8 mouse cellular contexts compared by ENCODE assay signal in genomic region chr11:68953903-68954302, GRCm38 (mm10). TPM values are rescaled to one million over a fixed set of nuclear protein-coding genes. Genes with fewer than 3 reads are reported as not detected.
DNase-seq lines count a peak whose midpoint lies in the region; ATAC-seq and TF ChIP-seq lines count a peak whose summit lies in the region.
"Had no signal": no experiment of that assay in that cellular context is flagged by ENCODE, and none has a peak within 500 bp of the region (broad histone marks: within the 10 kb centered on the region; RNA-seq: fewer than 3 reads in every experiment).

No protein-coding gene starts in this region.

- H3K27ac ChIP-seq in forebrain, embryonic 15.5 days (replicated peaks), result no peak overlapping the region
- no peak overlapping the region for H3K27ac ChIP-seq in limb, embryonic 15.5 days
- no peak overlapping the region for H3K27ac ChIP-seq in stomach, embryonic 15.5 days

- ATAC-seq in forebrain, embryonic 15.5 days (replicated peaks), result no peak
- ATAC-seq in limb, embryonic 15.5 days (ENCODE audit: insufficient number of reproducible peaks, low FRiP score, low TSS enrichment, low read depth), result no peak
- ATAC-seq in stomach, embryonic 15.5 days (ENCODE audit: insufficient read depth, low FRiP score, low read depth), result no peak

- no peak for DNase-seq in lung, adult 2 months
- DNase-seq in lung, postnatal 25 days (ENCODE audit: low spot score), result no peak
- no peak for DNase-seq in thymus, postnatal 14 days
- DNase-seq in gastrocnemius, postnatal 25 days, result no peak
- DNase-seq: right cerebral cortex, postnatal 14 days had no signal

- H3K9me3 ChIP-seq in forebrain, embryonic 15.5 days, result no peaks in the 10 kb centered on the region
- no peaks in the 10 kb centered on the region for H3K9me3 ChIP-seq in limb, embryonic 15.5 days
- H3K9me3 ChIP-seq in stomach, embryonic 15.5 days, result no peaks in the 10 kb centered on the region

- H3K27me3 ChIP-seq in forebrain, embryonic 15.5 days, result peaks cover 8% of the 10 kb centered on the region; the same call in 1 of the 2 replicates
- H3K27me3 ChIP-seq in limb, embryonic 15.5 days, result peaks cover 39% of the 10 kb centered on the region
- peaks cover 23% of the 10 kb centered on the region; the same call in 1 of the 2 replicates for H3K27me3 ChIP-seq in stomach, embryonic 15.5 days (replicated peaks)

- H3K4me1 ChIP-seq in lung, adult 2 months (ENCODE audit: control insufficient read depth, insufficient read depth, low read length), result no peaks in the 10 kb centered on the region; the same call in 1 of the 2 replicates
- H3K4me1 ChIP-seq in forebrain, embryonic 15.5 days, result peaks cover 17% of the 10 kb centered on the region
- H3K4me1 ChIP-seq in limb, embryonic 15.5 days, result peaks cover 9% of the 10 kb centered on the region
- peaks cover 10% of the 10 kb centered on the region for H3K4me1 ChIP-seq in stomach, embryonic 15.5 days

- peak overlapping the region; percentile 61 for H3K4me2 ChIP-seq in forebrain, embryonic 15.5 days (replicated peaks)
- peak overlapping the region; percentile 53 for H3K4me2 ChIP-seq in limb, embryonic 15.5 days
- peak overlapping the region; percentile 62 for H3K4me2 ChIP-seq in stomach, embryonic 15.5 days

- H3K9ac ChIP-seq in forebrain, embryonic 15.5 days (replicated peaks), result peak overlapping the region; percentile 51
- no peak overlapping the region for H3K9ac ChIP-seq in limb, embryonic 15.5 days
- H3K9ac ChIP-seq in stomach, embryonic 15.5 days, result no peak overlapping the region

- H3K36me3 ChIP-seq in forebrain, embryonic 15.5 days, result no peaks in the 10 kb centered on the region
- H3K36me3 ChIP-seq in limb, embryonic 15.5 days, result no peaks in the 10 kb centered on the region
- H3K36me3 ChIP-seq in stomach, embryonic 15.5 days, result no peaks in the 10 kb centered on the region

- no peak for TF ChIP-seq CTCF in lung, adult 2 months (IDR thresholded peaks at IDR 0.05; ENCODE audit: insufficient read depth, low read length)

- WGBS in lung, adult 2 months, result 19% methylated on average over 13 of the region's 13 CpGs
- 20% methylated on average over 13 of the region's 13 CpGs for WGBS in forebrain, embryonic 15.5 days
- WGBS in limb, embryonic 15.5 days, result 20% methylated on average over 13 of the region's 13 CpGs
- WGBS in stomach, embryonic 15.5 days, result 14% methylated on average over 13 of the region's 13 CpGs

- peak overlapping the region; percentile 29 for H3K4me3 ChIP-seq in lung, adult 2 months (replicated peaks; ENCODE audit: extremely low read depth, low read depth, low read length)
- peak overlapping the region; percentile 41 for H3K4me3 ChIP-seq in forebrain, embryonic 15.5 days
- H3K4me3 ChIP-seq in limb, embryonic 15.5 days, result peak overlapping the region; percentile 33
- H3K4me3 ChIP-seq in stomach, embryonic 15.5 days (replicated peaks), result peak overlapping the region; percentile 35

- no peak for TF ChIP-seq POLR2A in lung, adult 2 months (IDR thresholded peaks at IDR 0.05; ENCODE audit: borderline replicate concordance, extremely low read depth, low read depth, low read length)

RNA-seq across cellular contexts. Expression of gene Arhgef15, which starts 3.4 kb away (rescaled TPM):
- 359 and 419 TPM in 2 replicates for polyA plus RNA-seq in lung, adult 2 months (2012; rRNA removed)
- 7.0 and 8.2 TPM in 2 replicates for polyA plus RNA-seq in forebrain, embryonic 15.5 days (2015; fragmentation: Nextera tagmentation; extraction: Ambion mirVana)
- polyA plus RNA-seq in limb, embryonic 15.5 days (2015; fragmentation: Nextera tagmentation; extraction: Ambion mirVana), result 7.8 and 8.8 TPM in 2 replicates
- polyA plus RNA-seq in stomach, embryonic 15.5 days (2015; fragmentation: Nextera tagmentation; extraction: Ambion mirVana), result 8.5 and 8.8 TPM in 2 replicates
- 1 to 10 TPM; 8.4 to 9.6 TPM for total RNA-seq in gastrocnemius, postnatal 25 days (2021)

RNA-seq across cellular contexts. Expression of gene Slc25a35, which starts 14.0 kb away (rescaled TPM):
- 34.0 and 40.4 TPM in 2 replicates for polyA plus RNA-seq in lung, adult 2 months (2012; rRNA removed)
- polyA plus RNA-seq in forebrain, embryonic 15.5 days (2015; fragmentation: Nextera tagmentation; extraction: Ambion mirVana), result 1.5 and 1.7 TPM in 2 replicates
- 2.1 and 2.3 TPM in 2 replicates for polyA plus RNA-seq in limb, embryonic 15.5 days (2015; fragmentation: Nextera tagmentation; extraction: Ambion mirVana)
- polyA plus RNA-seq in stomach, embryonic 15.5 days (2015; fragmentation: Nextera tagmentation; extraction: Ambion mirVana), result 5.1 and 5.3 TPM in 2 replicates
- total RNA-seq in gastrocnemius, postnatal 25 days (2021), result 1 to 10 TPM; 3.8 to 4.6 TPM

RNA-seq across cellular contexts. Expression of gene Rangrf, which starts 21.1 kb away (rescaled TPM):
- polyA plus RNA-seq in lung, adult 2 months (2012; rRNA removed), result 11.6 and 15.4 TPM in 2 replicates
- polyA plus RNA-seq in forebrain, embryonic 15.5 days (2015; fragmentation: Nextera tagmentation; extraction: Ambion mirVana), result 37.0 and 39.3 TPM in 2 replicates
- 39.0 and 42.1 TPM in 2 replicates for polyA plus RNA-seq in limb, embryonic 15.5 days (2015; fragmentation: Nextera tagmentation; extraction: Ambion mirVana)
- 55.9 and 63.0 TPM in 2 replicates for polyA plus RNA-seq in stomach, embryonic 15.5 days (2015; fragmentation: Nextera tagmentation; extraction: Ambion mirVana)
- total RNA-seq in gastrocnemius, postnatal 25 days (2021), result 10 to 100 TPM; 59.6 to 60.4 TPM

RNA-seq across cellular contexts. Expression of gene Odf4, which starts 27.0 kb away (rescaled TPM):
- polyA plus RNA-seq in lung, adult 2 months (2012; rRNA removed), result 0.19 and 0.25 TPM in 2 replicates
- 0.31 and 0.32 TPM in 2 replicates for polyA plus RNA-seq in forebrain, embryonic 15.5 days (2015; fragmentation: Nextera tagmentation; extraction: Ambion mirVana)
- not detected in 2 replicates for polyA plus RNA-seq in limb, embryonic 15.5 days (2015; fragmentation: Nextera tagmentation; extraction: Ambion mirVana)
- polyA plus RNA-seq in stomach, embryonic 15.5 days (2015; fragmentation: Nextera tagmentation; extraction: Ambion mirVana), result not detected in 2 replicates
- total RNA-seq in gastrocnemius, postnatal 25 days (2021), result not detected

RNA-seq across cellular contexts. Expression of gene Rpl26, which starts 52.5 kb away (rescaled TPM):
- polyA plus RNA-seq in lung, adult 2 months (2012; rRNA removed), result 469 and 674 TPM in 2 replicates
- polyA plus RNA-seq in forebrain, embryonic 15.5 days (2015; fragmentation: Nextera tagmentation; extraction: Ambion mirVana), result 638 and 670 TPM in 2 replicates
- polyA plus RNA-seq in limb, embryonic 15.5 days (2015; fragmentation: Nextera tagmentation; extraction: Ambion mirVana), result 838 and 986 TPM in 2 replicates
- 1,013 and 1,066 TPM in 2 replicates for polyA plus RNA-seq in stomach, embryonic 15.5 days (2015; fragmentation: Nextera tagmentation; extraction: Ambion mirVana)
- 100 to 1,000 TPM; 573 to 637 TPM for total RNA-seq in gastrocnemius, postnatal 25 days (2021)

Comparison
In these comparisons a context has a peak if more than half of its experiments do, and no peak if none do; other contexts are left out.
1. RNA of gene Arhgef15, which starts 3.4 kb away (polyA plus RNA-seq): 359 to 419 TPM in lung, adult 2 months; 8.5 to 8.8 TPM in stomach, embryonic 15.5 days, 7.0 to 8.2 TPM in forebrain, embryonic 15.5 days and 7.8 to 8.8 TPM in limb, embryonic 15.5 days; every median in the first group is over 10 times any median in the second.
2. Peak in every context shown above with its lines, with median percentiles within 50 percentile points of each other: H3K4me3 ChIP-seq and H3K4me2 ChIP-seq.